Mouse (Mus musculus) lung, embryonic 15.5 days (tissue): ENCODE data around the gene Klhl3. TPM values are rescaled to one million over a fixed set of nuclear protein-coding genes. Genes with fewer than 3 reads are reported as not detected.

ENCODE experiments used
- ATAC-seq: fragments of 200-750 bp; cut with Nextera tagmentation; 2 replicates; pipeline ENCODE4 v1.8.0; 2017; ENCODE audit warnings: moderate number of reproducible peaks, borderline replicate concordance; ENCODE audit not compliant: low FRiP score, low TSS enrichment; ENCODE audit errors: extremely low read depth
- H3K27ac ChIP-seq: fragments of 300-500 bp; sonication (generic); 2 replicates; pipeline ENCODE4 v1.5.1; 2015; ENCODE audit warnings: moderate library complexity, mild to moderate bottlenecking, inconsistent platforms
- H3K27me3 ChIP-seq: fragments of 300-500 bp; sonication (generic); 2 replicates; pipeline ENCODE4 v1.6.1; 2015; ENCODE audit warnings: inconsistent platforms
- H3K36me3 ChIP-seq: fragments of 300-500 bp; sonication (generic); 2 replicates; pipeline ENCODE4 v1.6.1; 2015; ENCODE audit warnings: inconsistent platforms
- H3K4me1 ChIP-seq: fragments of 300-500 bp; sonication (generic); 2 replicates; pipeline ENCODE4 v1.6.1; 2015; ENCODE audit warnings: inconsistent platforms
- H3K4me2 ChIP-seq: fragments of 300-500 bp; sonication (generic); 2 replicates; pipeline ENCODE4 v1.6.1; 2015; ENCODE audit warnings: inconsistent platforms, mild to moderate bottlenecking, moderate library complexity
- H3K4me3 ChIP-seq: fragments of 300-500 bp; sonication (generic); 2 replicates; pipeline ENCODE4 v1.5.1; 2015; ENCODE audit warnings: mild to moderate bottlenecking, inconsistent platforms
- H3K9ac ChIP-seq: fragments of 300-500 bp; sonication (generic); 2 replicates; pipeline ENCODE4 v1.6.1; 2015; ENCODE audit warnings: inconsistent platforms
- H3K9me3 ChIP-seq: fragments of 300-500 bp; sonication (generic); 2 replicates; pipeline ENCODE4 v1.6.1; 2016; ENCODE audit warnings: inconsistent platforms
- WGBS: fragments of 180-500 bp; shearing (Covaris S2); methylation state at CpG from one replicate; pipeline ENCODE4 v1.1.7; 2015; 5-methylcytosine and 5-hydroxymethylcytosine counted together
- polyA plus RNA-seq: library from polyadenylated mRNA; unstranded; fragments of >200 nt; fragmentation: Nextera tagmentation; extraction: Ambion mirVana; gene quantifications from 2 replicates; pipeline ENCODE4 v1.2.1, GENCODE M21; 2015

Gene Klhl3
- polyA plus RNA-seq, 1 experiment from 2014 or later, result 4.8 TPM

DNA sequence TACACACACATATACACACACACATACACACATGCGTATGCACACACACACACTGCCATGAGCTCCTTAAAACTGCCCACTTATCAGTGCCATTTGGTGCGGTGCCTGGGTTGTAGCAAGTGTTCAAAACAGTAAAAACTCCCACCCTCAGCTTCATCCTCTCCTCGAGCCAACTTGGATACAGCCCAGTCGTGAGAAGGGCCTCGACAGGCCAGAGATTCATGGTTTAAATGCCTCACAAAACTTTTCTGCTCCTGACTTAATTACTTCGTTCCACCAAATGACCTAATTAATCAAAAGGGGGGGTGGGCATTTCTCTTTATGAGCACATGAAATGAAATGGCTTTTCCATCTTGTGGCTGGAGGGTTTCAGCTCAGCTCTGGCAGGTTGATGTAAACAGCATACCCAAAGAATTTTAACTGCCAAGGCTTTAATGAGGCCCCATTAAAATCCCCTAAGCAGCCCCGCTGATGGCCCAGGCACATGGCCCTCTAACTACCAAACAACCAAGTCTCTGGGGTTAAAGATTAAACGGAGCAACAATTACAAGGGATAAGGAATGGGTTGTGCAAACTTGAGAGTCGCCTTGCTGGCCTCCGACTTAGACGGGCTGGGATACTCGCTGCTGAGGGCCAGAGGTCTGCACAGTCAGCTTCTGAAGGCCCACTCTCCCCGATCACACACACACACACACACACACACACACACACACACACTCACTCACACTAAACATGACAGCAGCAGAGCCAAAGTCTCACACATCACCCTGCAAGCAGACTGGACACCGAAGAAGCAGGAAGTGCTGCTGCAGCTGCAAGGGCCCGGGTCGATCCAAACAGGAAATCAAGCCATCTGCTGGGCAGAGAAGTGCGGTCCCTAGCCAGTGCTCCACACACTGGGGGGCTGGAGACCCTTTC is 55.2 kb downstream of the Klhl3 start:
- H3K9me3 ChIP-seq, result no peaks in the 10 kb centered on the region
- peak overlapping the region; percentile 93 for H3K27ac ChIP-seq
- H3K4me1 ChIP-seq, result peaks cover 30% of the 10 kb centered on the region
- 9% methylated on average over 17 of the region's 17 CpGs for WGBS
- no peaks in the 10 kb centered on the region for H3K27me3 ChIP-seq
- 0 out of 2 replicates have a peak overlapping the region, but pooled peaks have one; percentile 16 for H3K4me2 ChIP-seq
- peaks cover 4% of the 10 kb centered on the region for H3K36me3 ChIP-seq
- no peak overlapping the region for H3K4me3 ChIP-seq
- ATAC-seq, result peak; percentile 92
- no peak overlapping the region for H3K9ac ChIP-seq

DNA sequence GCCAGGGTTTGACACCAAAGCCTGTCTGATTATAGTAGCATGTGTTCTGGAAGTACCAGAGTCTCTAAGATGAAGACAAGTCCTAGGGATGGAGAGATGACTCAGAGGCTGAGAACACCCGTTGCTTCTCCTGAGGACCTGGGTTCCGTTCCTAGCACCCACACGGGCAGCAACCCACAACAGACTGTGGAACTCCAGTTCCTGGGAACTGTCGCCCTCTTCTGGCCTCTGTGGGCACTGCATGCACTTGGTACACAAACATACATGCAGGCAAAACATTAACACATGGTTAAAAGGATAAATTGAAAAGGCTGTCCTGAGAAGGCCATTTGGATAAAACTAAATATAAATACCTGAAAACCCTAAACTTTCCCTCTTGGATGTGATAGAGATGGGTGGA is 56.8 kb downstream of the Klhl3 start:
- Histone ChIP-seq H3K27me3 (no peaks in the 10 kb centered on the region), H3K9ac (no peak overlapping the region), H3K9me3 (no peaks in the 10 kb centered on the region), H3K4me2 (no peak overlapping the region), H3K4me3 (no peak overlapping the region), H3K36me3 (no peaks in the 10 kb centered on the region), H3K4me1 (peaks cover 30% of the 10 kb centered on the region), H3K27ac (no peak overlapping the region)
- 85% methylated on average over 4 of the region's 4 CpGs for WGBS
- no peak for ATAC-seq

DNA sequence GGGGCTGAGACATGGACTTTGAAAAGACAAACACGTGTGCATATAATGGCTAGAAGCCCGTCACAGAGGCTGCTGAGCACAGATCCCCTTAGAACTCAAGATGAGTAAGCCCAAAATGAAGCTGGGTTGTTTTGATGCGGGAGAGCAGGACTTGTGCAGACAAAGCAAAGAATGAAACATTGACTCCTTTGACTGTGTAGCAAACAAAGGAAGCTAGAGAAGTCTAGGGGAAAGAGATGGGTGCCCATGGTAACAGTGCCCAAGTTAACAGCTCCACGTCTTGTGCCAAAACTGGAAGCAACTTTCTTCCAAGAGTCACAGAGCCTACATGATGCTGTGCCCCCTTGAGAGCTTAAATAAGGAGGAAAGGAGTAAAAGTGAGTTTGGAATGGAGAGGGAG is 59.8 kb downstream of the Klhl3 start:
- 84% methylated on average over 4 of the region's 4 CpGs for WGBS
- Histone ChIP-seq H3K9me3 (no peaks in the 10 kb centered on the region), H3K4me2 (no peak overlapping the region), H3K4me1 (peaks cover 17% of the 10 kb centered on the region), H3K27me3 (no peaks in the 10 kb centered on the region), H3K4me3 (no peak overlapping the region), H3K9ac (no peak overlapping the region), H3K36me3 (no peaks in the 10 kb centered on the region), H3K27ac (no peak overlapping the region)
- no peak for ATAC-seq

DNA sequence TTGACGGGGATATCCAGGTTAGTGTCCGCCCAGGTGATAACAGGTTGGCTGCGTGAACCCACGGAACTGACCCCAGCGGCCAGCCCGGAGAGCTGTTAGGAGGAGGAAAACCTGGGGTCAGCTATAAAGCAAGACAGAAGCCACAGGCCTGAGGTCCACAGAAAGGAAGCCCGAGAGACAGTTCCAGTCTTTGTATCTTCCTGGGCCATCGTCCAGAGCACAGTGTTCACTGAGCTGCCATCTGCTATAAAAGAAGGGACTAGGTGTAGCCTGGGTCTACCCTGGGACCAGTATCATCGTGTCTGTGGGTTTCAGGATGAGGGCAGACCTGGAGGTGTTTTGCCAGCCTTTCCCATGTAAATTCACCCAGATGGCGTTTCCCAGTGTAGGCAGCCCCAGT is 61.7 kb downstream of the Klhl3 start:
- Histone ChIP-seq H3K4me1 (no peaks in the 10 kb centered on the region), H3K9ac (no peak overlapping the region), H3K36me3 (no peaks in the 10 kb centered on the region), H3K27ac (no peak overlapping the region), H3K4me2 (no peak overlapping the region), H3K27me3 (no peaks in the 10 kb centered on the region), H3K9me3 (no peaks in the 10 kb centered on the region), H3K4me3 (no peak overlapping the region)
- ATAC-seq, result no peak
- WGBS, result 77% methylated on average over 10 of the region's 10 CpGs

DNA sequence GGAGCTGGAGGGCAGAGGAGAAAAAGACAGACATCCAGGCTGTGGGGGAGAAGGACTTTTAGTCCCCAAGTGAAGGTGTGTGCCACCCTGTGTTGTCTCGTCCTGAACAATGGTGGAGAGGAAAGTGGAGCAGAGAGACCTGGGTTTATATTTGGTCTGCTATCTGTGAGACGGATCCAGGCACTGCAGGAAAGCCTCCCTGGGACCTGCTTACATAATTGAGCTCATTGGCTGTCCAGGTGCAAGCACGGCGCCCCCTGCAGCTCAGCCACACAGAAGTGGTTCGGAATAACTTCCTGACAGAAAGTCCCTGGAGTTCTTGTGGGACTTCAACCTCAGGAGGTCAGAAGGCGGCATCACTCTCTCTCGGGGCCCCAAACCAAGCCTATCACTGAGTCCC is 62.1 kb downstream of the Klhl3 start:
- H3K9ac ChIP-seq, result no peak overlapping the region
- H3K4me3 ChIP-seq, result no peak overlapping the region
- no peaks in the 10 kb centered on the region for H3K36me3 ChIP-seq
- H3K9me3 ChIP-seq, result no peaks in the 10 kb centered on the region
- H3K4me2 ChIP-seq, result no peak overlapping the region
- no peaks in the 10 kb centered on the region for H3K27me3 ChIP-seq
- no peak for ATAC-seq
- no peaks in the 10 kb centered on the region for H3K4me1 ChIP-seq
- no peak overlapping the region for H3K27ac ChIP-seq
- WGBS, result 59% methylated on average over 7 of the region's 7 CpGs

DNA sequence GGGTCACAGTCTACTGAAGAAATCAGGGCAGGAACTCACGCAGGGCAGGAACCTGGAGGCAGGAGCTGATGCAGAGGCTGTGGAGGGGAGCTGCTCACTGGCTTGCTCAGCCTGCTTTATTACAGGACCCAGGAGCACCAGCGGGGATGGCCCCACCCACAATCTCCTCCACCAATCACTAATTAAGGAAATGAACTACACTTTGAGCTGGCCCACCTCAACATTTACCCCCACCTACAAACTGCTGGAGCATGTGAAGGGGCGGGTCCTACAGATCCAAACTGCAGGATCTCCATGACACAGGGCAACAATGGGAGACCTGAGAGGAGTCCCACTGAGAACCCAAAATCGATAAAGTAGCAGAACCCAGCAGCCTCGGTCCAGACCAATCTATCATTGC is 64.3 kb downstream of the Klhl3 start:
- Histone ChIP-seq H3K27ac (no peak overlapping the region), H3K9ac (no peak overlapping the region), H3K27me3 (no peaks in the 10 kb centered on the region), H3K36me3 (no peaks in the 10 kb centered on the region), H3K4me2 (no peak overlapping the region), H3K4me3 (no peak overlapping the region), H3K9me3 (no peaks in the 10 kb centered on the region), H3K4me1 (no peaks in the 10 kb centered on the region)
- WGBS, result 68% methylated on average over 5 of the region's 5 CpGs
- no peak for ATAC-seq

DNA sequence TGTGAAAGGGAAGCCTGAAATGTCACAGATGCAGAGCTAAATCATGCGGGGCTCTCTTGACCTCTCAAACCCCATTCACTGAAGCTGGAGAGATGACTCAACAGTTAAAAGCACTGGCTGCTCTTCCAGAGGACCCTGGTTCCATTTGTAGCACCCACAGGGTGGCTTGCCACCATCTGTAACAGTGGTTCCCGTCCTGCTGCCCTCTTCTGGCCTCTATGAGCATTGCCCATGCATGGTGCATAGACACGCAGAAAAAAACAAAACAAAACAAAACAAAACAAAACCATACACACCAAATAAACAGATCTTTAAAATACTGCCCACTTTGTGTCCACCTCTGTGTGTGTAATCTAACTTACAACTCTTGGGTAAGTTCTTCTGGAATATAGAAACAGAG is 65.3 kb downstream of the Klhl3 start:
- no peak overlapping the region for H3K4me3 ChIP-seq
- no peaks in the 10 kb centered on the region for H3K4me1 ChIP-seq
- ATAC-seq, result no peak
- H3K9ac ChIP-seq, result no peak overlapping the region
- no peak overlapping the region for H3K27ac ChIP-seq
- no peaks in the 10 kb centered on the region for H3K27me3 ChIP-seq
- H3K36me3 ChIP-seq, result no peaks in the 10 kb centered on the region
- WGBS, result 83% methylated on average over 3 of the region's 3 CpGs
- H3K4me2 ChIP-seq, result no peak overlapping the region
- no peaks in the 10 kb centered on the region for H3K9me3 ChIP-seq

DNA sequence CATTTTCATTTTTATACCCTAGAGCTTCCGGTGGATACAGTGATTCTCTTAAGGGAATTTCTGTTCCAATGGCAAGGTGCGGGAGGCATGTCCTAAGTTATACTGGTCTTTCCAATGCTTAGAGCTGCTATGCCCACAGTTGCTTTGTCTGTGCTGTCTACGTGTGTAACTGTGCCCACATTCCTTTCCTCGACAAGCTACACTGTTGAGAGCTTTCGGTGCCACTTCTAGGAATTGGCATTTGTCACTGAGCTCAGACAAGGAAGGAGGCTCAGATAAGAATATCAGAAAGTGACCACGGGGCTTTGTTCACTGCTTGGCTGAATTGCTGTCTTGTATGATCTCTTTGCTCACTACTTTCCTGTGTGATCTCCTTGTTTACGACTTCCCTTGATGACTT is 67.2 kb downstream of the Klhl3 start:
- Histone ChIP-seq H3K36me3 (no peaks in the 10 kb centered on the region), H3K4me3 (no peak overlapping the region), H3K9ac (no peak overlapping the region), H3K27me3 (no peaks in the 10 kb centered on the region), H3K4me1 (no peaks in the 10 kb centered on the region), H3K27ac (no peak overlapping the region; the same call in 1 of the 2 replicates), H3K9me3 (no peaks in the 10 kb centered on the region), H3K4me2 (no peak overlapping the region)
- ATAC-seq, result no peak
- 79% methylated on average over 7 of the region's 7 CpGs for WGBS

DNA sequence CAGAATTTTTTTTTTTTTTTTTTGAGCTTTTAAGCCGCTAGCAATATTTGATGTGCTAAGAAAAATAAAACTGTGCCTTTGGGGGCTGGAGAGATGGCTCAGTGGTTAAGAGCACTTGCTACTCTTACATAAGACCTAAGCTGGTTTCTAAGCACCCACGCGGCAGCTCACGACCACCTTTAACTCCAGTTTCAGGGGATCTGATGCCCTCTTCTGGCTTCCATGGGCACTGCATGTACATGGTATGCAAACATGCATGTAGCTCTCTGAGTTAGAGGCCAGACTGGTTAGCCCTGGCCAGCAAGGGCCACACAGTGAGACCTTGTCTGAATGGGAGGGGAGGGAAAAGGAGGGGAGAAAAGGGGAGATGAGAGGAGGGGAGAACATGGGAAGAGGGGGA is 68.1 kb downstream of the Klhl3 start:
- Histone ChIP-seq H3K9me3 (no peaks in the 10 kb centered on the region), H3K4me2 (no peak overlapping the region), H3K9ac (no peak overlapping the region), H3K36me3 (no peaks in the 10 kb centered on the region), H3K4me1 (no peaks in the 10 kb centered on the region), H3K27me3 (no peaks in the 10 kb centered on the region), H3K27ac (no peak overlapping the region), H3K4me3 (no peak overlapping the region)
- 64% methylated on average over 4 of the region's 4 CpGs for WGBS
- no peak for ATAC-seq

DNA sequence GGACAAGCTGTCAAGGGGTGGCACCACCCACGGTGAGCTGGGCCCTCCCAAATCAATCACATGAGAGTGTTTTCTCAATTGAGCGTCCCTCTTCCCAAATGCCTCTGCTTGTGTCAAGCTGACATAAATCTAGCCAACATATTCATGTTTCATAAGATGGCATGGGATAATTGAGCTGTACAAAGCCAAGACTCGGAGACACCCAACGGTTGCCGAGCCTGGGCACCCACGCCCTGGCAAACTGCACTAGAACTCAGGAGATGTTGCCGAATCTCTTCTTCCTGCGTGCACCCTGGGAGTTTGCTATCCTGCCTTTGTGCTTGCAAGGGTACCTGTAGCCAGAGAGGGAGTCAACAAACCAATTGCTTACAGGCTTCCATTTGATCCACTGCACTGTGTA is 70.1 kb downstream of the Klhl3 start:
- H3K9ac ChIP-seq, result no peak overlapping the region
- no peak overlapping the region for H3K4me3 ChIP-seq
- no peaks in the 10 kb centered on the region for H3K9me3 ChIP-seq
- WGBS, result 87% methylated on average over 8 of the region's 8 CpGs
- H3K4me1 ChIP-seq, result no peaks in the 10 kb centered on the region
- no peaks in the 10 kb centered on the region for H3K36me3 ChIP-seq
- ATAC-seq, result no peak
- H3K4me2 ChIP-seq, result no peak overlapping the region
- no peaks in the 10 kb centered on the region for H3K27me3 ChIP-seq
- H3K27ac ChIP-seq, result no peak overlapping the region

DNA sequence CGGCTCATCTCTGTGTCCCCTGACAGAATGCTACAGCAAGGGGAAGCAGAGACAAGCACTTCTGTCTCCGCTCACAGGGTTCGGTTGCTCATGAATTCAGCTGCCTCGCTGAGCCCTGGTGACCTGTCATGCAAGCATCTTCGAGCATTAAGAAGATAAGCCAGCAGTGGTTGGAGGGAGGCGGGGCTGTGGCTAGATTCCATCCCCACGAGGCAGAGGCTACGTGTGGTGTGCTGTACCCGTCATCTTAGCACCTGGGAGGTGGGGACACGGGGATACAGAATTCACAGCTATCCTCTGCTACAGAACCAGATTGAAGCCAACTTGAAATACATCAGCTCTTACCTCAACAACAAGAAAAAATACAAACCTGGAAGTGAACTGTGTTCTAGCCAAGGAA is 73.3 kb downstream of the Klhl3 start:
- Histone ChIP-seq H3K9ac (no peak overlapping the region), H3K27ac (no peak overlapping the region), H3K27me3 (no peaks in the 10 kb centered on the region), H3K4me1 (peaks cover 15% of the 10 kb centered on the region), H3K4me2 (no peak overlapping the region), H3K36me3 (no peaks in the 10 kb centered on the region), H3K9me3 (no peaks in the 10 kb centered on the region), H3K4me3 (no peak overlapping the region)
- WGBS, result 49% methylated on average over 10 of the region's 10 CpGs
- no peak for ATAC-seq

DNA sequence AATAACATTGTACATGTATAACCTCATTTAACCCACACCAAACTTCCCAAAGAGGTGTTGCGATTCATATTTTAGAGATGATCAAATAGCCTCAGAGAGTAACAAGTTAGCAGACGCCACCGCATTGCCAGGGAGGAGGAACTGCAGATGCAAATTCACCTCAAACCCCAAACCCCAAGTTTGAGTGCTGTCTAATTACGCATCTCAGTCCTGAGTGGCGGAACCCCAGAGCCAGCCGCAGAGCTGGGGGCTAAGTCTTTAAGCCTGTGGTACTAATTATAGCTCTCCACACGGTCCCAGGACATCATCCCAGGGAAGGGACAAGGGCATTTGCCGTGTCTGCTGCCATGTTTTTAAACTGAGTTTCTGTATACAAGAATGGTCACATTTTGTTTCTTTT is 75.9 kb downstream of the Klhl3 start:
- no peak for ATAC-seq
- H3K4me3 ChIP-seq, result no peak overlapping the region
- no peak overlapping the region for H3K9ac ChIP-seq
- no peaks in the 10 kb centered on the region for H3K9me3 ChIP-seq
- no peaks in the 10 kb centered on the region for H3K27me3 ChIP-seq
- no peak overlapping the region for H3K27ac ChIP-seq
- peaks cover 17% of the 10 kb centered on the region for H3K4me1 ChIP-seq
- WGBS, result 84% methylated on average over 8 of the region's 8 CpGs
- H3K4me2 ChIP-seq, result no peak overlapping the region
- H3K36me3 ChIP-seq, result no peaks in the 10 kb centered on the region
